Mouse (Mus musculus) heart, adult 18-20 months (tissue): ENCODE measurements around the gene Man1a. TPM values are rescaled to one million over a fixed set of nuclear protein-coding genes. Genes with fewer than 3 reads are reported as not detected.

Experiments used
- DNase-seq, 2 experiments: peaks; one replicate each; pipeline ENCODE4 v3.0.0; 2021 to 2022; ENCODE audit warnings: mixed read lengths in 1 of 2
- total RNA-seq, 2 experiments: library from RNA; stranded (reverse); gene quantifications; 2 replicates each; pipeline ENCODE4 v1.2.3; 2021

Gene Man1a
- total RNA-seq, 2 experiments from 2014 or later, result 38.3 to 46.0 TPM

DNA sequence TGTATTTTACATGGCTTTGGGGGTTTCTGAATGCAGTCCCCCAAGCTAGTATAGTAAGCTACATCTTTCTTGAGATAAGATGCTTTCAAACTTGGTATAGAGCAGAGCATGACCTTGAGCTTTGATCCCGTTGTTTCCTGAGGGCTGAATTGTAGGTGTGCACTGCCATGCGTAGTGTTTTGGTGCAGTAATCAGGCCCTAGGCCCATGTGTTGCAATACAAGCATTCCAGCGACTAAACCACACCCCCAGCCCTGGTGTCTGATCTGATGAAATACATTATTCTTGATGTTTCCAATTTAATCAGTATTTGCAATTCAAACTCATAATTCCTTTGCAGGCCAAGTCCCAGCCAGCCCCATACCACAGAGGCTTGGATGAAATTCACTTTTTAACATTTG, 158.9 kb downstream of the Man1a start:
- no peak for DNase-seq

DNA sequence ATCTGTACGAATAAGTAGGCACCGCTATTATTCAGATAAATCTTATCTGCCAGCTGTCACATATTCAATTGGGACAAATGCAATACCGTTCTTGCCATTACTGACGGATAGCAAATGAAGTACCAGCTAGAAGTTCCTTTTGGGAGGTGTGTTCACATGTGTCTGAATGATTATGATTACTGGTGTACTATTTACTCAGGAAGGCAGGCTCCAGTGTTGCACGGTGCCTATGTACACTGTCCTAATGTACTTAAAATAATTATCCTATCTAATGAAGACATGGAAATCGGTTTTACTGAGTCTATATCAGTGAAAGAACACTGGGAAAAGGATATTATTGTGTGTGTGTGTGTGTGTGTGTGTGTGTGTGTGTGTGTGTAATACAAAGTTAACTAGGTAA, 160.7 kb downstream of the Man1a start:
- DNase-seq, result no peak

DNA sequence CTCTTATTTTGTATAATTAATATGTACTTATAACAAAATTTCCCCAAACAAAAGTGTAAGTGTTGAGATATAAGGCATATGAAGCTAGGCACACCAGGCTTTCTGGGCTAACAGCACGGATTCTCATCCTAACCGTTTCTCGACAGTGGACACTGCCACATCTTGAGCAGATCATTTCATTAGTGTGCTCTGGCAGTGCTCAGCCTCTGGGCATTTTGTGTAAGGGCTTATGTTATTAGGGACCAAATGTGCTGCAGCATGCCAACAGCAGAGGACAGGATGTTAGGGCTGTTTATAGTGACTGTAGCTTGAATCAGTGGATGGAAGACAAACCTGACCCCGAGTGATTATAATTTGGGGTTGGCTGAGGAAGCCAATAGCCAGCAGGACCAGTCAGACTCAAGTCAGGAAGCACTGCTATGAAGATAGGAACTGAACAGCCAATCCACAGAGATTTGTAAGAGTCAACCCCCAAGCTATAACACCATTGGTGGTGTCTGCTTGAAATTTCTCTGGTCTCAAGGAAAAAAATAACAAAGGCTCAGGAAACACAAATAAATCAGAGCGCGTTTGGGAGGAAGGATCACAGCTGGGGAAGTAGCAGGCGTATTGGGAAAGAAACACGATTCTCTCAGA, 161.3 kb downstream of the Man1a start:
- no peak for DNase-seq

DNA sequence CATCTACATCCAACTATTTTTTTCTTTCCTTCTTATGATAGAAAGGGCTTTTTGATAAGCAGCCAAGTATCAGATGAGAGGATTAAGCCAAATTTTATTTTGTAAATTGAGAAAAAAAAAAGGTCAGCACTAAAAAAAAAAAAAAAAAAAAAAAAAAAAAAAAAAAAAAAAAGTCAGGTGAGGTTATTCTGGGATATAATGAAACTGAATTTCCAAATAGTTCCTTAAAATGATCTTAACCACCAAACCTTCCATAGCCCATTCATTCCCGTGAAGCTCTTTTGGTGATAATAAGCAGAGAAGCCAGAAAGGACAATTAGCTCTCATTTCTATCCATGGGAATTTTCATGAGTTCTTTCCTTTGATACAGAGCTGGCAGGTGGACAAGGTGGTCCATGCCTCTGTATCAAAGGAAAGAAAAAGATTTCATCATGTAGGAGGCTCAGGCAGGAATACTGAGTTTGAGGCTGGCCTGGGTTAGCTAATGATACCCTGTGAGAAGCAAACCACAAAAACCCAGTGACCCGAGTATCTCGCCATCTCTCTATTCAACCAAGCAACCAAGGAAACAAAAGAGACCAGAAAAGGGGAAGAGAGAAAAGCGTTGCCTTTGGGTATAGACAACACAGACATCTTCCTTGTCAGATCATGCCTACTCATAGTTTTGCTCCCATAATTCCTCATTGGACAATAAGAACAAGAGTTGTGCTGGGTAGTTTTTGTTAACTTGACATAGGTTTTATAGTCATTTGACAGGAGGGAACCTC, 162.7 kb downstream of the Man1a start:
- no peak for DNase-seq

GRCm38 (mm10) chr10:53889512-53889911, 186.9 kb downstream of the Man1a start:
- no peak for DNase-seq

- DNase-seq, result no peak
These were observed 187.9 kb downstream of the Man1a start for GRCm38 (mm10) chr10:53888382-53889110.

DNA sequence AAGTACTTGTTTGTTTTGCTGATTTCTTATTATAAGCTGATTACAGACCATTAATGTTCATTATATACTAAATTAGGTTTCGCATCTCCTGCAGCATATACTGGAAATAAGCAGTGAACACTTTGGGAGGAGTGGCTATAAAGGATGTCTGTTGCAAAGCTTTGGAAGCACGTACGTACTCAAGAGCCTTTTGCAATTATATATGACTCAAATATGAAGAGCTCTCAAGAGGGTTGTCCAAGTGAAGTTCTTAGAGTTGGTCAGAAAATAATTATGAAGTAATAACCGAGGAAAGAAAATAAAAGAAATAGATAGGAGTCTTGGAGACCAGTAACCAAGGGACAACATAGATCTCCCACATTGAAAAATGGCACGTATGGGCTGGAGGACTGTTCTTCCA, 189.9 kb downstream of the Man1a start:
- DNase-seq, result no peak

DNA sequence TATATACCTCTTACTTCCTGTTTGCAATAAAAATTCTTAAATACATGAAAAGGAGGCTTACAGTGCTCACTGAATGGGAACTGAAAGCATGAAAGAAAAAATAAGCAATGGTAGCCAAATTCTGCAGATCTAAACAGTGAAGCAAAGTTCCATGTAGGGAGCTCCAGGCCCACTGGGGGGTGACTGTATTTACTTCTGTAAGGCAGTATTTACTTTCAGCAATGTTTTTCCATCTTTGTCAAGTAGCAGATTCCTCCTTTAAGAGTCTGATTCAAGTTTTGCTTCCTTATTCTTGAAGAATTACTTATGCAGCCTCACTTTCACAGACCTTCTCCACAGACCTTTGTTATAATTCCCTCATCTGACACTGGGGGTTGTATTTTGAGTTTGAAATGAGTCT, 195.1 kb downstream of the Man1a start:
- DNase-seq, result no peak

- DNase-seq, result peak; percentile 69 to 86
These were observed 200.5 kb downstream of the Man1a start for GRCm38 (mm10) chr10:53875896-53876295.

DNA sequence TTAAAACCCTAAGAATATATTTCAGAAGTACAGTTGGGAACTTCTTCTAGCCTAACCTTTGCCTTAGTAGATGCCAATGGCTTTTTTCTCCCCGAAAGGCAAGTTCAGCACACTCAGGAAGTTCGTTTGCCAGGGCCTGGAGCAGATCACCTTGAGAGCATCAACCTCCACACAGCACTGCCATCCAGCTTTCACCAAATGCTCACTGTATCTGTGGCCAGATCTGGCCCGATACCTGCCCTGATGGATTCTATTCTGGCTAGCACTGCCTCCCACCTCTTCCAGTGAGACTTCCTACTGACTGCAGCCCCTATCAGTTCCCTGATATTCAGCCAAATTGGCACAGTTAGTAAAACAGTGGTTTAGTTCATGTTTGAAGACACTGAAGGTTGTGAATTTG, 202.2 kb downstream of the Man1a start:
- no peak for DNase-seq

DNA sequence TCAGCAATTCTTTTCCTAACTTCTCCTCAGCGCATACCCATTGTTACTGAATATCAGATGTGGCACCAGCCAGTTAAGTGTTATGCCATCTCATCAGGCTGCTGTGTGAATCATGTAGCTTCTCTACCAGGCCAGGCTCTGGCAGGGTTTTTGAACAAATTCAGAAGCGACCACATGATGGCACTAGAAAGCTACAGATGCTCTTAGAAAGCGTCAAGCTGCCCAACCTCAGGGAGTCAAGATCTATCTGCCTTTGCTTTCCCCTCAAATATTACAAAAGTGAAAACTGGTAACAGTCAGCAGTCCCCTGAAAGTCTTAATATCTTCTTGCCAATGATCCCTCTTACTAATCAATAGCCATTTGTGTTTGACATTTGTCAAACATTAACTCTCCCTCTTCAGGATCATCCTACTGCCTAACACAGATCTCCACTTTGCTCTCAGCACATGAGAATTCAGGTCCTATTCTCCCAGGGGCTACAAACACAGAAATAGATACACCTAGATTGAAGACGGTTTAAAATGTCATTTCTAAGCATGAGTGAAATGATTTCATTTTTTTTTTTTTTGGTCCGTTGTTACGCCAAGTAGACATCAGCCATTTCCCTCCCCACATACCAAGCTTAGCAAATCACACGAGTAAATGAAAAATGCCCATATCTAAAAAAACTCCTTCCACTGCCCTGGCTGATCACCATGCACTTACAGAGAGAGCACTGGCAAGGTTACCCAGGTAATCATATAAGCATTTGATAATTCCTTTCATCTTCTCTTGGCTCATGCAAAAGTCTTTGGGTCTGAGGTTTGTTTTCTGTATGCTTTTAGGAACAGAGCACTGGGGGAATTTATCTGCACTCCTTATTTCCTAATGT, 212.7 kb downstream of the Man1a start:
- peak; percentile 53 to 77 for DNase-seq

GRCm38 (mm10) chr10:53859879-53860278, 216.5 kb downstream of the Man1a start:
- DNase-seq, result no peak

DNA sequence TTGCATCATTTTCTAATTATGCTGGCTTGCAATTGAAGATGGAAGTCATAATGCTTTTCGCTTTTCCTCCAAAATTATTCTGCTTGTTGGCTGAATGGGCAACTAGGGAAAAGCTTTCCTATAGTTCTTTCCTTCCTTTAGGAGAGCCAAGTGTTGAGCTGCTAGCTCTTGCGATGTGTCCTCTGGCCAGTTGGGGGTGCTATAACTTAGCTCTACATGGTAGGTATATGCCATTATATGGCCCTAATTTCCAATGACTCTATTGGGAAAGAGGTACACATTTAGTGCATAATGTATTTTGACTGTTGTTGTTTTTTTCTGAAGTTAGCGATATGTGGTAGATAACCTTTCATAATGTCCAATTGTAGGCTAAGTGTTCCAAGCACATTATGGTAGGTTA, 217.2 kb downstream of the Man1a start:
- no peak for DNase-seq
